Mouse (Mus musculus) B cell, adult (primary cell): ENCODE measurements around the gene Tle3. TPM values are rescaled to one million over a fixed set of nuclear protein-coding genes. Genes with fewer than 3 reads are reported as not detected.

ENCODE experiments used
- total RNA-seq: library from RNA; stranded (reverse); gene quantifications from 4 replicates; pipeline ENCODE4 v1.2.4, GENCODE M21; 2023; ENCODE audit not compliant: inconsistent age

Gene Tle3
- total RNA-seq: 148 to 177 TPM (median 162 TPM) in 4 replicates

GRCm38 (mm10) chr9:61371755-61372509 is at the start of gene Tle3:
Gene Tle3, plus strand, starts transcription at chr9:61372366.

